Comparison of ENCODE assay signal across 16 mouse cellular contexts in genomic region chr5:35118418-35118817, GRCm38 (mm10). TPM values are rescaled to one million over a fixed set of nuclear protein-coding genes. Genes with fewer than 3 reads are reported as not detected.
DNase-seq lines count a peak whose midpoint lies in the region; ATAC-seq and TF ChIP-seq lines count a peak whose summit lies in the region.
"Had no signal": no experiment of that assay in that cellular context is flagged by ENCODE, and none has a peak within 500 bp of the region (broad histone marks: within the 10 kb centered on the region; RNA-seq: fewer than 3 reads in every experiment).

No protein-coding gene starts in this region.

- H3K4me2 ChIP-seq in hindbrain, embryonic 15.5 days, result no peak overlapping the region
- no peak overlapping the region for H3K4me2 ChIP-seq in hindbrain, embryonic 16.5 days (ENCODE audit: low read length)
- H3K4me2 ChIP-seq: limb, embryonic 15.5 days; lung, embryonic 14.5 days; midbrain, embryonic 15.5 days; neural tube, embryonic 12.5 days had no signal

- intact Hi-C loops in gastrocnemius, adult 2 months (cut with DNase I), result no loop called here

- TF ChIP-seq POLR2A in cerebellum, adult 2 months (IDR thresholded peaks at IDR 0.05; ENCODE audit: borderline replicate concordance, insufficient read depth, low read length), result no peak

- peak; percentile 26; the same call in 1 of the 2 replicates for ATAC-seq in cerebellum, adult (ENCODE audit: insufficient number of reproducible peaks, low FRiP score, low TSS enrichment)
- peak; percentile 34; the same call in 1 of the 2 replicates for ATAC-seq in hindbrain, embryonic 15.5 days (ENCODE audit: low FRiP score, low read depth)
- ATAC-seq in hindbrain, embryonic 16.5 days, result no peak
- no peak for ATAC-seq in megakaryocyte, adult 5-6 weeks (ENCODE audit: poor library complexity, severe bottlenecking)
- ATAC-seq: midbrain, embryonic 15.5 days had no signal

- no peak for DNase-seq in cerebellum, adult 8-10 months
- peak; percentile 10 for DNase-seq in NIH3T3 (ENCODE audit: low read depth)
- DNase-seq in cerebellum, adult 2 months, result peak; percentile 58 to 72
- no peak for DNase-seq in gastrocnemius, adult 2 months
- DNase-seq: heart, adult 18-20 months; kidney, adult 2 months; lung, embryonic 14.5 days had no signal

- no peak overlapping the region for H3K4me3 ChIP-seq in hindbrain, embryonic 15.5 days
- no peak overlapping the region for H3K4me3 ChIP-seq in hindbrain, embryonic 16.5 days (ENCODE audit: low read length)
- no peak overlapping the region for H3K4me3 ChIP-seq in cerebellum, adult 2 months (replicated peaks; ENCODE audit: insufficient read depth, low read depth, low read length)
- H3K4me3 ChIP-seq in gastrocnemius, adult 2 months, result no peak overlapping the region
- H3K4me3 ChIP-seq: hindbrain, embryonic 10.5 days; left cerebral cortex, adult 2 months; limb, embryonic 15.5 days; midbrain, embryonic 15.5 days; neural tube, embryonic 12.5 days had no signal

- H3K27me3 ChIP-seq in hindbrain, embryonic 15.5 days, result no peaks in the 10 kb centered on the region
- H3K27me3 ChIP-seq in hindbrain, embryonic 16.5 days (replicated peaks; ENCODE audit: control insufficient read depth, insufficient read depth, low read length), result no peaks in the 10 kb centered on the region
- no peaks in the 10 kb centered on the region for H3K27me3 ChIP-seq in cerebellum, adult 2 months (ENCODE audit: control insufficient read depth, insufficient read depth, low read length)
- H3K27me3 ChIP-seq: limb, embryonic 15.5 days; midbrain, embryonic 15.5 days; neural tube, embryonic 12.5 days had no signal

- H3K4me1 ChIP-seq in hindbrain, embryonic 15.5 days (replicated peaks), result no peaks in the 10 kb centered on the region
- H3K4me1 ChIP-seq in hindbrain, embryonic 16.5 days (ENCODE audit: control insufficient read depth, insufficient read depth, low read depth, low read length), result peaks cover 2% of the 10 kb centered on the region
- H3K4me1 ChIP-seq in cerebellum, adult 2 months (ENCODE audit: control insufficient read depth, insufficient read depth, low read length), result peaks cover 32% of the 10 kb centered on the region
- H3K4me1 ChIP-seq: hindbrain, embryonic 10.5 days; limb, embryonic 15.5 days; midbrain, embryonic 15.5 days; neural tube, embryonic 12.5 days had no signal

- WGBS in hindbrain, embryonic 15.5 days, result 80% methylated on average over 2 of the region's 2 CpGs
- 81% methylated on average over 2 of the region's 2 CpGs for WGBS in hindbrain, embryonic 16.5 days
- 89% methylated on average over 2 of the region's 2 CpGs for WGBS in cerebellum, adult 2 months

- no peak overlapping the region for H3K27ac ChIP-seq in hindbrain, embryonic 15.5 days (replicated peaks)
- H3K27ac ChIP-seq in hindbrain, embryonic 16.5 days (ENCODE audit: low read depth, low read length), result no peak overlapping the region
- no peak overlapping the region for H3K27ac ChIP-seq in cerebellum, adult 2 months (ENCODE audit: insufficient read depth, low read length)
- H3K27ac ChIP-seq in gastrocnemius, adult 2 months, result no peak overlapping the region
- H3K27ac ChIP-seq: hindbrain, embryonic 10.5 days; left cerebral cortex, adult 2 months; limb, embryonic 15.5 days; midbrain, embryonic 15.5 days; neural tube, embryonic 12.5 days had no signal

- no peaks in the 10 kb centered on the region for H3K9me3 ChIP-seq in hindbrain, embryonic 15.5 days
- no peaks in the 10 kb centered on the region for H3K9me3 ChIP-seq in hindbrain, embryonic 16.5 days (ENCODE audit: control insufficient read depth, low read length)
- H3K9me3 ChIP-seq: hindbrain, embryonic 10.5 days; limb, embryonic 15.5 days; midbrain, embryonic 15.5 days; neural tube, embryonic 12.5 days had no signal

- no peak for TF ChIP-seq CTCF in cerebellum, adult 2 months (IDR thresholded peaks at IDR 0.05; ENCODE audit: borderline replicate concordance, insufficient read depth, low read depth, low read length)
- no peak for TF ChIP-seq CTCF in gastrocnemius, adult 2 months (IDR thresholded peaks at IDR 0.05)

- no peaks in the 10 kb centered on the region for H3K36me3 ChIP-seq in hindbrain, embryonic 15.5 days
- H3K36me3 ChIP-seq in hindbrain, embryonic 16.5 days (ENCODE audit: control insufficient read depth, insufficient read depth, low read length), result no peaks in the 10 kb centered on the region
- H3K36me3 ChIP-seq: hindbrain, embryonic 10.5 days; limb, embryonic 15.5 days; midbrain, embryonic 15.5 days; neural tube, embryonic 12.5 days had no signal

- H3K9ac ChIP-seq in hindbrain, embryonic 15.5 days, result no peak overlapping the region
- H3K9ac ChIP-seq in hindbrain, embryonic 16.5 days (ENCODE audit: low read depth, low read length), result no peak overlapping the region
- H3K9ac ChIP-seq: limb, embryonic 15.5 days; lung, embryonic 14.5 days; midbrain, embryonic 15.5 days; neural tube, embryonic 12.5 days had no signal

RNA-seq across cellular contexts. Expression of gene Lrpap1, which starts 12.9 kb away (rescaled TPM):
- 145 and 146 TPM in 2 replicates for polyA plus RNA-seq in hindbrain, embryonic 15.5 days (2015; fragmentation: Nextera tagmentation; extraction: Ambion mirVana)
- polyA plus RNA-seq in hindbrain, embryonic 16.5 days (2015; fragmentation: Nextera tagmentation; extraction: Ambion mirVana), result 153 and 186 TPM in 2 replicates
- polyA plus RNA-seq in cerebellum, adult 2 months (2012; rRNA removed), result 112 and 124 TPM in 2 replicates
- 10 to 100 TPM; 28.2 to 30.2 TPM for total RNA-seq in gastrocnemius, adult 2 months (2021)
- total RNA-seq in megakaryocyte, adult 5-6 weeks (2015), result 50.6 and 60.4 TPM in 2 replicates
- 85.1 and 110 TPM in 2 replicates for total RNA-seq in megakaryocyte, adult 5-6 weeks (2017)

Comparison
In these comparisons a context has a peak if more than half of its experiments do, and no peak if none do; other contexts are left out.
1. ATAC-seq: peak in cerebellum, adult (single experiment) and hindbrain, embryonic 15.5 days (single experiment); none in hindbrain, embryonic 16.5 days (single experiment) and megakaryocyte, adult 5-6 weeks (single experiment).
2. DNase-seq: peak in NIH3T3 (single experiment) and cerebellum, adult 2 months (2 of 2); none in cerebellum, adult 8-10 months (single experiment) and gastrocnemius, adult 2 months (single experiment).